Mouse (Mus musculus) kidney, adult 2 months (tissue): Measurements from ENCODE around the gene G430095P16Rik.

Experiments
- CTCF ChIP-seq: fragments of 200-500 bp; conservative IDR thresholded peaks from 2 replicates; pipeline ENCODE4 v1.5.1; 2011; ENCODE audit warnings: low read depth, mild to moderate bottlenecking, control low read depth, low read length, moderate library complexity, mixed read lengths; ENCODE audit not compliant: insufficient read depth, insufficient read length
- POLR2A ChIP-seq: fragments of 200-500 bp; IDR thresholded peaks from one replicate; pipeline ENCODE4 v1.6.1; 2011; ENCODE audit warnings: low read depth, low read length, control low read depth

- no peak for TF ChIP-seq CTCF
- no peak for TF ChIP-seq POLR2A
Observed at GRCm38 (mm10) chr8:84768343-84769095, 45.7 kb downstream of the G430095P16Rik start.
